Mouse (Mus musculus) limb, embryonic 14.5 days (tissue): ENCODE results near the gene Zfhx2. TPM values are rescaled to one million over a fixed set of nuclear protein-coding genes. Genes with fewer than 3 reads are reported as not detected.
"Not testable (repeated sequence)": the region's sequence is repeated elsewhere in the genome, so short reads cannot be mapped to it uniquely, and the experiment has no call there.

ENCODE experiments used
- ATAC-seq: fragments of 200-750 bp; cut with Nextera tagmentation; 2 replicates; pipeline ENCODE4 v1.8.0; 2017; ENCODE audit warnings: low read depth, moderate number of reproducible peaks, moderate TSS enrichment; ENCODE audit not compliant: low FRiP score
- DNase-seq: peaks from one replicate; pipeline ENCODE4 v3.0.0-alpha.2; 2015; ENCODE audit warnings: low spot score
- H3K27ac ChIP-seq: fragments of 300-500 bp; sonication (generic); replicated peaks from 2 replicates; pipeline ENCODE4 v1.5.1; 2014; ENCODE audit warnings: low read depth, mild to moderate bottlenecking, low read length, moderate library complexity, mixed read lengths
- H3K27me3 ChIP-seq: fragments of 300-500 bp; sonication (generic); 2 replicates; pipeline ENCODE4 v1.6.1; 2014; ENCODE audit warnings: low read length, mixed read lengths; ENCODE audit not compliant: control insufficient read depth, insufficient read depth
- H3K36me3 ChIP-seq: fragments of 300-500 bp; sonication (generic); 2 replicates; pipeline ENCODE4 v1.6.1; 2014; ENCODE audit warnings: mild to moderate bottlenecking, low read length, moderate library complexity, mixed read lengths; ENCODE audit not compliant: control insufficient read depth, insufficient read depth
- H3K4me1 ChIP-seq: fragments of 300-500 bp; sonication (generic); 2 replicates; pipeline ENCODE4 v1.6.1; 2014; ENCODE audit warnings: antibody characterized with exemption, low read length, mixed read lengths; ENCODE audit not compliant: control insufficient read depth, insufficient read depth
- H3K4me2 ChIP-seq: fragments of 300-500 bp; sonication (generic); replicated peaks from 2 replicates; pipeline ENCODE4 v1.6.1; 2014; ENCODE audit warnings: low read depth, mild to moderate bottlenecking, low read length, moderate library complexity; ENCODE audit not compliant: severe bottlenecking
- H3K4me3 ChIP-seq: fragments of 300-500 bp; sonication (generic); replicated peaks from 2 replicates; pipeline ENCODE4 v1.5.1; 2014; ENCODE audit warnings: low read length
- H3K9ac ChIP-seq: fragments of 300-500 bp; sonication (generic); 2 replicates; pipeline ENCODE4 v1.6.1; 2014; ENCODE audit warnings: mild to moderate bottlenecking, low read depth, low read length, moderate library complexity; ENCODE audit not compliant: severe bottlenecking
- H3K9me3 ChIP-seq: fragments of 300-500 bp; sonication (generic); 2 replicates; pipeline ENCODE4 v1.6.1; 2016; ENCODE audit warnings: low read length; ENCODE audit not compliant: control insufficient read depth
- POLR2A ChIP-seq: fragments of 200-500 bp; IDR thresholded peaks from 2 replicates; pipeline ENCODE4 v1.8.0; 2012; ENCODE audit warnings: inconsistent platforms, mild to moderate bottlenecking, moderate library complexity, borderline replicate concordance; ENCODE audit not compliant: insufficient read depth, insufficient read length; ENCODE audit errors: extremely low read depth
- WGBS: fragments of 180-500 bp; shearing (Covaris S2); extraction: QIAGEN DNeasy Blood & Tissue Kit; methylation state at CpG from one replicate; pipeline ENCODE4 v1.1.7; 2014; 5-methylcytosine and 5-hydroxymethylcytosine counted together
- polyA plus RNA-seq, 2 experiments: library from polyadenylated mRNA; depleted of rRNA in 1 of 2; stranded (reverse) in 1 of 2; unstranded in 1 of 2; fragments of >200 nt; fragmentation: Nextera tagmentation in 1 of 2; extraction: Ambion mirVana in 1 of 2; gene quantifications; 2 replicates each; pipeline versions ENCODE4 v1.2.1 to v1.2.3; 2012 to 2014

The Zfhx2 gene
- polyA plus RNA-seq, 2 experiments, result 3.7 to 5.3 TPM

DNA sequence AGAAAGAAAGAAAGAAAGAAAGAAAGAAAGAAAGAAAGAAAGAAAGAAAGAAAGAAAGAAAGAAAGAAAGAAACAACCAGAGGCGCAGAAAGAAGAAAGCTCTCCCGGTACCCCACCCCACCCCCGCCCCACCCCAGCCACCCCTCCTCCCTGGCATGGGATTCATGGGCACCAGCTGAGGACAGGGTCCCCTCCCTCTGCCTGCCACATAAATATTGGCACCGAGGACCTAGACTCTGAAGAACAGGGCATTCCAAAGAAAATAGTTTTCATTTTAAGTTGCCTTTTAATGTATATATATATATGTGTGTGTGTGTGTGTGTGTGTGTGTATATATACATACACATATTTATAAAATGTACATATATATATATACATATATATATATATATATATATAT is 39.1 kb downstream of the Zfhx2 start:
- no peak overlapping the region for H3K27ac ChIP-seq
- no peak overlapping the region for H3K4me3 ChIP-seq
- no peak overlapping the region for H3K4me2 ChIP-seq
- no peaks in the 10 kb centered on the region for H3K9me3 ChIP-seq
- TF ChIP-seq POLR2A, result no peak
- H3K4me1 ChIP-seq, result no peaks in the 10 kb centered on the region
- WGBS, result 75% methylated on average over 4 of the region's 4 CpGs
- H3K27me3 ChIP-seq, result no peaks in the 10 kb centered on the region
- H3K9ac ChIP-seq, result no peak overlapping the region
- no peak for ATAC-seq
- H3K36me3 ChIP-seq, result no peaks in the 10 kb centered on the region
- no peak for DNase-seq

GRCm38 (mm10) chr14:55052496-55052895 is 39.6 kb downstream of the Zfhx2 start:
- Histone ChIP-seq H3K4me3 (no peak overlapping the region), H3K36me3 (no peaks in the 10 kb centered on the region), H3K9me3 (no peaks in the 10 kb centered on the region), H3K27ac (no peak overlapping the region), H3K4me2 (no peak overlapping the region), H3K27me3 (no peaks in the 10 kb centered on the region), H3K4me1 (no peaks in the 10 kb centered on the region), H3K9ac (no peak overlapping the region)
- TF ChIP-seq POLR2A, result no peak
- 67% methylated on average over 9 of the region's 9 CpGs for WGBS
- ATAC-seq, result no peak
- DNase-seq, result no peak

GRCm38 (mm10) chr14:55047971-55048531 is 44.1 kb downstream of the Zfhx2 start:
- Histone ChIP-seq H3K9me3 (no peaks in the 10 kb centered on the region), H3K4me1 (no peaks in the 10 kb centered on the region), H3K9ac (no peak overlapping the region), H3K4me2 (no peak overlapping the region), H3K27me3 (no peaks in the 10 kb centered on the region), H3K4me3 (no peak overlapping the region), H3K27ac (no peak overlapping the region), H3K36me3 (no peaks in the 10 kb centered on the region)
- 78% methylated on average over 2 of the region's 2 CpGs for WGBS
- ATAC-seq, result no peak
- no peak for TF ChIP-seq POLR2A
- DNase-seq, result no peak

DNA sequence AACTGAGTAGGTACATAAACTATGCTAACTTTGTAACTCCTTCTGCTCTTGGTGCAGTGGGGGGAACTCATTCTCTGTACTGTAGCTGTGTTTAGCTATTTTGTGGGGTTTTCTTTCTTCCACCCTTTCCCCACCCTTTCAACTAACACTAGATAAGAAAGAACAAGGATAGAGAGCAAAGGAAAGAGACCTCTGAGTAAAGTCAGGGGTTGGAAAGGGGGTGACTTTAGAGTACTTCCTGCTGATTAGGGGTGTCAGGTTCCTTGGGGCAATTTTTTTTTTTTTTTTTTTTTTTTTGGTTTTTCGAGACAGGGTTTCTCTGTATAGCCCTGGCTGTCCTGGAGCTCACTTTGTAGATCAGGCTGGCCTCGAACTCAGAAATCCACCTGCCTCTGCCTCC is 48.4 kb downstream of the Zfhx2 start:
- not testable (repeated sequence) for H3K27me3 ChIP-seq, H3K9me3 ChIP-seq, H3K4me3 ChIP-seq, ATAC-seq, H3K27ac ChIP-seq, H3K4me2 ChIP-seq, H3K9ac ChIP-seq, DNase-seq, H3K36me3 ChIP-seq, H3K4me1 ChIP-seq
- no CpG with 5 or more reads among the region's 2 CpGs for WGBS

- Histone ChIP-seq H3K27me3 (no peaks in the 10 kb centered on the region), H3K9me3 (no peaks in the 10 kb centered on the region), H3K36me3 (no peaks in the 10 kb centered on the region), H3K27ac (no peak overlapping the region), H3K4me3 (no peak overlapping the region), H3K9ac (no peak overlapping the region), H3K4me1 (peaks cover 5% of the 10 kb centered on the region; the same call in 1 of the 2 replicates), H3K4me2 (no peak overlapping the region)
- ATAC-seq (no peak), DNase-seq (no peak)
- no peak for TF ChIP-seq POLR2A
- 61% methylated on average over 19 of the region's 19 CpGs for WGBS
Observed at GRCm38 (mm10) chr14:55032695-55033225, 59.4 kb downstream of the Zfhx2 start.
